Mouse (Mus musculus) retina, adult 2 months (tissue): ENCODE measurements around the gene Phf21a.

Experiments
- DNase-seq: peaks from one replicate; pipeline ENCODE4 v3.0.0-alpha.2; 2012; ENCODE audit warnings: low read depth, low spot score

The Phf21a gene

DNA sequence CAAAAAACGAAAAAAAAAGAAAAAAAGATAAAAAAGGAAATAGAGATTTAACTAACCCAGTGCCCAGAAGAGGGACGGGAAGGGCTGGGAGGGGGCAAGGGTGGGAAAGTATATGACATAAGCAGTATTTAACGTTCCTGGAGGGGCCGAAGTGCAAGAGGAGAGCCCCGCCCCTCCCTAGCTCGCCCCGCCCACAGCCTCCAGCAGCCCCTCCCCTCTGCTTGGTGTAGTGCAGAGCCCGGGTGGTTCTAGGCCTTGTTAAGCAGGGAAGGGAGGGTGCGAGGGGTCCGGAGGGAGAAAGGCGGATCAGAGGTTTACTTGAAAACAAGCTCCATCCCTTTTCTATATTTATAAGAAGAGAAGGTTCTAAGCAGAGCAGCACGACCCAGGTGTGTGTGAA, 268.0 kb downstream of the Phf21a start:
- no peak for DNase-seq

DNA sequence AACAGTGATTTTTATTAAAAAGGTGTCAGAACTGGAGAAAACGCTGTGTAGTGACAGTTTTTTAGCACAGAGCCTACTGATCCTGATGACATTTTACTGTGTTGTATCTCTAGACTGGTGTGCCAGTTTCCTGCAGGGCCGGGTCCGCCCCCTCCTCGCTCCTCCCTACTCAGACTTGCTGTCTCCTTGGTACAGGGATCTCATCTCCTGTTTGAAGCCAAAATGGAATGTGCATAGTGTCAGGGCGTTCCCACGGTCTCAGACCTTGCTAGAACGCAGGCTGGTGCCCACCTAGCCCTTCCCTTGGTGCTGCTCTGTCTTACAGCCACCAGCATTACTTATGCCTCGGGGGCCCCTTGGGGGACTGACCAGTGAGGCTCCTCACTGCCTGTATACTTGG, 268.9 kb downstream of the Phf21a start:
- no peak for DNase-seq

DNA sequence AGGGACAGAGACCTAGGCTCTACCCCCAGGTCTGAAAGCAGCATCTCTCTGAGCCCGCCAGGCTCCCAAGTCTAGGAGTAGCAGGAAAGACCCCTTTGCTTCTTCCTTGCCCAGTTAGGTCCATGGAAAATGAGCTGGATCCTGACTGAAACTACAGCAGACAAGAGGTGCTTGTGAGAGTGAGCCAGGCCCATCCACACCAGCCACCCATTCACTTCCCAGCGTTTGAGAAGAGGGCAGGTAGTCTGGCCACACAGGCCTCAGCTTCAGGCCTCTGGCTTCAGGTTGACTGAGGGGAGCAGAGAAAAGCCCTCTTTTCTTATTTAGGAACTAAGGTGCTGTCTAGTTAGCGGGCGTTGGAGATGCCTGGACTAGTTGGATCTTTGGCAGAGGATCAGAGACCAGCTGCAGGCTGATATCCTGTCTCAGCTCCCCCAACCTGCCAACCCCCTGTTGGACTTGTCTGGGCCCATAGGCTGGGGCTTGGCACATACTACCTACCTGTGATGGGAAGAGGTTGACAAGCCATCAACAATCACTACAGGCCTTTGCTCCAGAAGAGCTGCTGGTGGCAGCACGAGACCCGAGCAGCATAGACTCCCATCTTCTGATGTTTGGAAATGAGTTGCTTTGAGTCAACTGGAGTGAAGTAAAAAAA, 269.8 kb downstream of the Phf21a start:
- no peak for DNase-seq

DNA sequence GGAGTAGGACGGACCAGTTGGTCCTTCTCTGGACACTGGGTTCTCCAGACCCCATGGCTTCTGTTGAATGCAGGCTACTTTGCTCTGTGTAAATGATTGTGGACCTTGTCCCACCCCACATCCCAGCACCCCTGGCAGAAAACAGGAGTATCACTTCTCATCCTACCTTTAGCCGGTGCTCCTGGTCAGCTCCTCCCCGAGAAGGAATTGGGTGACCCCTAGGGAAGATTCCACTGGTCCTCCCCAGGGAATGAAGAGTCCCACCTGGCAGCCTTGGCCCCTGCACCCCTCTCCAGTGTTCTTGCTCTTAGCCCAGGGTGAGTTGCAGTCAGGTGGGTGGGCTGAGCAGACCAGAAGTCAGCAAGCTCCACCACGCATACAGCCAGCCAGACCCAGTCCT, 271.2 kb downstream of the Phf21a start:
- no peak for DNase-seq

DNA sequence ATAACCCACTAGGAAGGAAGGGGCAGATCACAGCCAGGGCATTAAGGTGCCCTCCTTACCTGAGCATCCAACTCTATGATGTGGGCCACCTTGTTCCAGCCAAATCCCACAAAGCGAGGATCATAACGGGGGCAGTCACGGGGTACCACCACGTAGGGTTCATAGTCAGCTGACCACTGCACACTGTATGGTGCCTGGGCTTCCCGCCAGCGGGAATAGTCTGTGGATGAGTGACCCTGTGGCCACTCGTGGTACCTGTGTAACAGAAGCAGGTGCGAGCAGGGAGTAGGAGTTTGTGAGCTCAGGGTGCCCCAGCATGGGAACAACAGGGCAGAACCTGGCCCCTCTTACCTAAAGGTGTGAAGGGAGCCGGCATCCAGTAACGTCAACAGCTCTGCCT, 272.7 kb downstream of the Phf21a start:
- DNase-seq, result no peak

DNA sequence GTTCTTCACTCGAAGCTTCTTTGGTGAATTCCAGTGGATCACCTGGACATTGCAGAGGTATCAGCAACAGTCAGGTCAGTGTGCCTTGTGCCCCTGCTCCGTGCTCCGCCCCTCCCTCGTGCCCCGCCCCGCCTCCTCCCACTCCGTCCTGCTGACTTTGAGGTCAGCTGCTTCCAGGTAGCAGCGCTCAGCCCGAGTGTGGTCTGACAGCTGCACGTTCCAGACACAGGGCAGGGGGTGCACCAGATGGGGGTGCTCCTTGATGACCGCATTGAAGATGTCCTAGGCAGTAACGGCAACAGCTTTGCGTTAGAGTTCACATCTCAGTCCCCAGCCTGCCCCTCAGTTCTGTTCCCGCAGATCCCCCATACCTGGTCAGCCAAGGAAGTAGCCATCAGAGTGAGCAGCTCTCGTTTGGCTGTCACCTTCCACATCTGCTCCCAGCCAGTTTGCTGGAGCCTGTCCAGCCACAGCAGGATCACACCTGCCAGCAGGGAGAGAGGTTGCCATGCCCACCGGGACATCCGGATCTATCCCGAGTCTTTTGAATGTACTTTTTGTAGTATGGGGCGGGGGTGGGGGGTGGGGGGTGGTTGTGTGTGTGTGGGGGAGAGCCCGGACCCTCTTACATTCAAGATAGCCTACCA, 274.6 kb downstream of the Phf21a start:
- no peak for DNase-seq

DNA sequence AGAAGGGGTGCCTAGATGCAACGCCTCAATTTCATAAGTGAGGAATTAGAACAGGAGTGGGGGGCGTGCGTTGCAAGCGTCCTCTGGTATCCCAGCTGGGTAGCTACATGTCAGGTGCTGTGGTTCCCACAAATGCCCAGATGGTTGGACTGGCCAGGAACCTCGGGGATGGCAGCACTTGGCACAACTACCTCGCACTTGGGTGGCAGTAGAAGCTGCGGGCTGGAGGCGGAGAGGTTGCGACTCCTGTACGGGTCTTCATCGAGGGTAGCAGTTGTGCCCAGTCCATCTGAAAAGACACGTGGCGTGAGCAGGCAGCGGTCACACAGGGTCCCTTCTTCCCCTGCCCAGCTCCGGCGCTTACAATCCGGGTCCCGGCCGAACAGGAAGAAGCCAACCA, 277.5 kb downstream of the Phf21a start:
- DNase-seq, result no peak

DNA sequence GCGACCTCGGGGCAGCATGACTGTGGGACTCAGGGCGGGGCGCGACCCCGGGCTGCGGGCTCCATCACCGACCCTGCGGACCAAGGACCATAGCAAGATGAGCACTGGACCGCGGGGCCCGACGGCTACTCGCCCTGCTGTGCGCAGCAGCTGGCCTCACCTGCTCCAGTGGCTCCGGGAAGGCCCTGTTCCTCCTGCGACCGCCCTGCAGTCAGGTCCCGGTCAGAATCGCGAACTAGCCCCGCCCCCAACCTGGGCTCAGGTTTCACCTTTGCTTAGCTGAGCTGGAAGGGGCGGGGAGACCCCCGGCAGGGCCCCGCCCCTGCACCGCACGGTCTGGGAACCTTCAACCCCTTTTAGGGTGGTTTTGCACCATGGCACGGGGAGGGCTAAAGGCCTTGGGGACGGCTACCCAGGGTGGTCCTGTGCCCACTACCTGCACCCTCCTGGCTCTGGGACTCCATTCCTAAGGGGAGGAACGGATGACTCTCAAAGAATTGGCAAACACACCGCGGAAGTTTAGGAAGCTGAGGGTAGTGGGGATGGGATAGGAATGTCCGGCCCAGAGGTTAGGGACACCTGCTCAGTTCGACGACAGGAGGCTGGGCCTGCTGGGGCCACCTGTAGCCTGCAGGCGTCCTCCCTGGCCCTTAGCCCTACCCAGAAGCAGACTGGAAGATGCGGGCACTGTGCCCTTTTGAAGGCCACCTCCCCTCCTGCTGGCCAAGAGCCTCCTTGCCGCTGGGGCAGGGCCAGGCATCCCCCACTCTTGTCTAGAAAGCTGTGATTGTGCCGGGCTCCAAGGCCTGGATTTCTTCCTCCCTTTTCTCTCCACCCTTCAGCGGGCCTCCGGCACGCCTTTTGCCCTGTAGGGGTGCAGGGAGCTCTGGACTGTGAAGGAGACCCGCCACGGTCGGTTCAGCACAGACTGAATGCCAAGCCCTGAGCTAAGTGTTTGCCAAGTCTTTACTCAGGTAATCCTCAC, 278.2 kb downstream of the Phf21a start:
- DNase-seq, result no peak

DNA sequence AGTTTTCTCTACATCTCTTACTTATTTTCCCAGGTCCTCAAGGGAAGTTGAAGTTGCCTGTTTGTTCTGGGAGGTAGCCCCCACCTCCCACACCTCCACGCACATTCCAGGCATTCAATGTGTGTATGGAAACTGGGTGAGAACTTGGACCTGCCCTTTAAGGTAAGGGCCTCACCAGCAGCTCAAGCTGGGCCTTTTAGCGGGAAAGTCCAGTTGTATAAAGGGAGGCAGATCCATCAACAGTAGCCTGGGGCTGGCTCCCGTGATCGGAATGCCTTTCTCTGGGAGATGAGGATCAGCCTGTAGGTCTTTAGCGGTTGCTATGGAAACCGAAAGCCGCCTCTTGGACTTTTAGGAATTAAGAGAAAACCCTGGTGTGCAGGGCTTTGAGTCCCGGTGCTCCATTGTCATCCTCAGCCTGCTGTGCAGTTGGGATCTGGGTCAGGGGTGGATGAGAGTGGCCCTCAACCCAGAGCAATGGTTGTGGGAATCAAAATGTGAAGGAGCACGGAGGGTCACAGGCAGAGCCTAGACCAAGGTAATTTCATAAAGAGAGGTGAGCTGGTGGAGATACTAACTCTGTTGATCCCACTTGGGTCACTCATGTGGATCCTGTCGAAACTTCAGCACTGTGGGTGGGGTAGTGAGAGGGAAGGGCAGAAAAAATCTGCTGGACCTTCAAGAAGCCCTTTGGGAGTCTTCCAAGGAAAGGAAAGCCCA, 279.2 kb downstream of the Phf21a start:
- no peak for DNase-seq

DNA sequence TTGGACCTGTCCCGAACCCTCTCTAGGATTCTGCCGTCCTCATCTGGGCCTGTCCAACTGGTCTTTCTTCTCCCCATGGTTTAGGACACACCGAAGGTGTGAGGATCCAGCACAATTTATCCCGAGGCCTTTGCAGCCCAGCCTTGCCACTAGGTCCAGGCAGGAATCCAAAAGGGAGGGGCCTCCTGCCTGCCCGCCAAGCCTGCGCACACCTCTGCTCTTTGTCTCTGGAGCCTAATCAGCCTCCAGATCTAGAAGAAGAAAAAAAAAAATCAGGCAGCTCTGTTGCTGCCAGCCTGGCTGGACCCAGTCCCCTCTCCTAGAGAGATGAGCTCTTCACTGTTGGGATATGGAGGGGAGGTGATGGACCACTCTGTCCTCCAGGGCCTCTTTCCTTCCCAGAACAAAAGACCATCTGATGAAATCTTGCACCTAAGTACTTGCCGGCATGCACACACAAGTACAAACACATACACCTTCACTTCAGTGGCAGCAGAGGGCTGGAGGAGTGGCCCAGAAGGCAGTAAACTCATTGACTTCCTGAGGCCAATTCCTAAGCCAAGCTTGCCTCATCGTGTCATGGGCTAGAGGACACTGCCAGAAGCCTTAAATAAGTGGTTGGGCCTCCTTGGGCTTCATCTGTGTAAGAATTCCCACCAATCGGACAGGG, 280.0 kb downstream of the Phf21a start:
- DNase-seq, result no peak

DNA sequence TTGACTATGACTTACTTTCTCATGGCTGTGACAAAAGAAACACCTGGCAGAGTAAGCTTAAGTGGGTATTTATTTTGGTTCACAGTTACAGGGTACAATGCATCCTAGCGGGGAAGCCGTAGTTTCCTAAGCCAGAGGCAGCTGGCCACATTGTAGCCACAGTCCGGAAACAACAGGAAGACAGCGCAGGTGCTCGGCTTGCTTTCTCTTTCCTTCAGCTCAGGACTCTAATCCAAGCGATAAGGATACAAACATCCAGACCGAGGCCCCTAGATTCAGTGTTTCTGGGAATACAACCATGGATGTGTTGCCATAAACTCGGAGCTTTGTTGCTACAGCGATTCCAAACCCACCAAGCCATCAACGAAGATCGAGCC, 280.5 kb downstream of the Phf21a start:
- no peak for DNase-seq

DNA sequence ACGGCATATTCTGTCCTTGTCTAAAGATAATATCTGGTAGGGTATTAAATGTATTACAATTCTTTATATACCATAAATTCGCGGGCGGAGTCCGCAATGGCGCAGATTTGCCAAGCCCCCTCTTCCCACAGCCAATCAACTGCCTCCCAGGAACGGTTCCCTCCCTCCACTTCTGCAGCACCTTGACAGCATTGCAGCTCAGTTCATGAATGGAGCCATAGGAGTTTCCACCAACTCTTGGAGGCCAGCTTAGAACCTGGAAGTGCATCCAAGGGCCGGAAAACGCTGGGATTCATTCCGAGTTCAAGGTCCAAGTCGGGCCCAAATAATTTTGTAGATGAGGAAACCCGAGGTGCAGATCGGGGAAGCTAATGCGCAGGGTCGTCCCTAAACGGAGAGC, 281.6 kb downstream of the Phf21a start, which contains the start of the genes Pex16 and Large2:
TSS of gene Pex16 (plus strand) at position 163 of the 400 bp plus-strand sequence.
TSS of gene Large2 (minus strand) at position 356 of the 400 bp plus-strand sequence.
- DNase-seq, result no peak

DNA sequence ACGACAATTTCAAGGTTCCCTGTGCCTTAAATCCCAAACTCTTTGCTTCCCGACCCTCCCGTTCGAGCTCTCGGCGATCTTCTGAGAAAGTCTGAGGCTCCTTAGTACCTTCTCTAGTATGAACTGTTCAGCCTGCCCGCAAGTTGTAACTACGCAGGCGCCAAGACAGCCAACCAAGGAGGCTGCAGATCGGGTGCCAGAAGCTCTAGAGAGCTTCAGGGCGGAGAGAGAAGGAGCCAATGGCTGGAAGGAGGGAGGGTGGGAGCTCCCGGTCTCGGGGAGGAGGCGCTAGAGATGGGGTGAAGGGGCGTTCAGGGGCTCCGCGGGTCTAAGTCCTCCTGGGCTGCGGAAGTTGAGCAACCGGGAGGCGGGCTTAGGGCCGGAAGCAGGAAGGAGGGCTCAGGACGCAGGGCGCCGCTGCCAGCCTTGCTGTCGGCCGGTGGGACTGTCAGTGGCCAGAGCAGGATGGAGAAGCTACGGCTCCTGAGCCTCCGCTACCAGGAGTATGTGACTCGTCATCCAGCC, 282.2 kb downstream of the Phf21a start:
- DNase-seq, result peak; percentile 85

DNA sequence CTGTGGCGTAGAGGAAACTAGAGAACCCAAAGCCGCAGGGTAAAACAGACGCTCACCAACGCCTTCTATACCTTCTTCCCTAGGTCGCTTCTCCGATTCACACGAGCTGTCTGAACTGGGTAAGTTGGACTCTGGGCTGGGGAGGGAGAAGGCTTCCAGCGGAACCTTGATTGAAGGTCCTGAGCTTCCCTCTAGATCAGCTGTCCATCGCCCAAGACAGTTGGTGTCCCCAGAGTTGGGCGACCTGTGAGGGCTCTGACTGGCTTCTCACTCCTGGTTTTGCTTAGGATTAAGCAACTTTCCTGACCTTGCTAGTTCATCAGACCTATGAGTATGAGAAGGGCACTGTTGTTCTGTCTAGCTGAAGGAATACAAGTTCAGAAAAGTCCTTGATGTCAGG, 282.9 kb downstream of the Phf21a start:
- DNase-seq, result no peak

DNA sequence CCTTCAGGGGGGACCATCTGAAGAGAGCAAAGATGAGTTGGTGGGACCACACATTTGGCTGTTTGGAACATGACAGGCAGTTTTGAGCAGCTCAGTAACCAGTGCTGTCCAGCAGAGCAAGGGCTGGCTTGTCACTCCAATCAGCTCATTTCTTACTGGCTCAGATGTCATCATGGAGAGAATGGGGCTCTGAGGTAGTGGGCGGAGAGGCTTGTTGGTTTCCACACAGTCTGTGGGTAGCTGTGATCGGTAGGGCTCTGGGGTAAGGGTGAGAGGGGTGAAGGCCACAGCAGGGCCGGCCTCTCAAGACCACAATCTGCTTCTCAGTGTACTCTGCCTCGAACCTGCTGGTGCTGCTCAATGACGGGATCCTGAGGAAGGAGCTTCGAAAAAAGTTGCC, 283.4 kb downstream of the Phf21a start:
- no peak for DNase-seq

DNA sequence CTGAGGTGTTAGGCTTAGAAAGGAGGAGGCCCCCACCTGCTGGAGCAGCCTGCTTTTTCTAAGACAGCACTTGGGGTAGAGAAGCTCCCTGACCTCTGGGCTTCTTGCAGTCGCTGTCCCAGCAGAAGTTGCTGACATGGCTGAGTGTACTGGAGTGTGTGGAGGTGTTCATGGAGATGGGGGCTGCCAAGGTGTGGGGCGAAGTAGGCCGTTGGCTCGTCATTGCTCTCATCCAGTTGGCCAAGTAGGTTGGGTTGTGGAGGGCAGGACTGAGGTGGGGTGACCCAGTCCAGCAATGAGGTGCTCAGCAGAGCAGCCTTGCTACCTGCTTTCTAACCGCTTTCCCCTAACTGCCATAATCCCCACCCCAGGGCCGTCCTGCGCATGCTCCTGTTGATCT, 284.4 kb downstream of the Phf21a start:
- DNase-seq, result no peak

DNA sequence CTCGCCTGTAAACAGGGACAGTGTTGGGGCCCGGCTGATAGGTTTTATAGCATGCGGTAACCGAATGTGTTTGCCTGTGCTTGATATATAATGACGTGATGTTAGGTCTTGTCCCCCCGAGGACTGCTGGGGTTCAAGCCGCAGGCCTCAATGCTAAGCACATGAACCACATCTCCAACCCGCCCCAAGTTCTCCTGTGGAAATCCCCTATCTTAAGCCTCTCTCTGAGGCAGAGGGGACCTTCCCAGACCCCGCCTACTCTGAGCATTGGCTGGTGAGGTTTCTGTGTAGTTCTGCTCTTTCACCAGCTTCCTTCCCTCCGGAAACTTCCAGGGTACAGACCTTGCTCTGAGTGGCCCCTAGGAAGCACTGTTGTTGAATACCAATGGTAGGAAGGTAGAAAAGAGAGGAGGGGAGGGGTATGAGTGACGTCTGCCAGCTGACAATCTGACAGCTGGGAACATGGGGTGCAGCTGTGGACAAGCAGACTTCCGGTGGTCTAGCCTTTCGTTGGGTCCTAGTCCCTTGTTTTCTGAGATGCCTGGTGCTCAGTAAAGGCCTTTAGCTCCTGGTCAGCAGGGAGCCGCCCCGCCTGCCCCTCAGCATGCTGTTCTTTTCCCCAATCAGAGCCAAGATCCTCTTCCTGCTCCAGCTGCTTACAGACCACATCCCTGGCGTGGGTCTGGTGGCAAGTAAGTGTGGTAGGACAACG, 287.0 kb downstream of the Phf21a start:
- no peak for DNase-seq

DNA sequence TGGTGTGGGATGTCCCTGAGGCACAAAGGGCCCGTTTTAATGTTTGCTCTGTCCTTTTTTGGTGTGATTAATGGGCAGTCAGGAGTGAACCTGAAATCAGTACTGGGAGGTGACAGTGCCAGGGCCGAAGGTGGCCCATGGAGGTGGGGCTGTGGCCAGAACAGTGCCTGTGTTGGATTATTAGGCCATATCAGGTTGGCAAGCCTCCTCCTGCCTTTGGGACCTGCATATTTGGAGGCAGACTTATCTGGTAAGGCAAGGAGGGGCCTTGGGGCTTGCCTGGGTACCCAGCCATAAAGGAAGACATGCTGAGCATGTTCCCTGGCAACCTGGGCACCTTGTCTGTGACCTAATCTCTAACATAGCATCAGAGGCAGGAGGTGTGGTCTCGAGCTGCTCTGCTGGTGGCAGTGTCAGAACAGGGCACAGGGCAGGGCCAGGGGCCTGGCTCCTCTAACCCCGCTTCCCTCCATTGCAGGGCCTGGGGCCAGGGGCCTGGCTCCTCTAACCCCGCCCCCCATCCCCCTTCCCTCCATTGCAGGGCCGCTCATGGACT, 287.7 kb downstream of the Phf21a start:
- no peak for DNase-seq

DNA sequence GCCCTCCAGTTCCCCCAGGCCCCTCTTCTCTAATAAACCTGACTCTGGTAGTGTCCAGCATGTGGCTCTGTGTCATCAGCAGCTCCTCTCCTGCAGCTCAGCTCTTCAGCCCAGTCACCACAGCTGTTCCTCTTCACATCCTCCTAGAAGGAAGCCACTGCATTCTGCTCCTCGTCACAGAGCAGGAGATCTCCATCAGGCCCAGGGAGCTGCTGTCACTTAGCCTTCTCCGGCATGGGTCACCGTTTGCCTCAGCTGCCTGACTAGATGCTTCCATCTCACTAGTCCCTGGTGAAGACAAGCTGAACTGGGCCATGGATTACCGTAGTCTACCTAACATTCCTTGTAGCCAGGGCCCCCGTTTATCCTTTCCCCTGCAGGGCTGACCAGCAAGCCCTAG, 288.2 kb downstream of the Phf21a start:
- no peak for DNase-seq
